Mouse (Mus musculus) limb, embryonic 14.5 days (tissue): ENCODE measurements at regions not wholly inside any gene's neighbourhood (a gene's known extent, or its start where the extent isn't known, plus 50 kb on each side); places are given as distances from the start of the nearest gene placed in this dataset.
"Not testable (repeated sequence)": the region's sequence is repeated elsewhere in the genome, so short reads cannot be mapped to it uniquely, and the experiment has no call there.

Source experiments
- ATAC-seq: fragments of 200-750 bp; cut with Nextera tagmentation; 2 replicates; pipeline ENCODE4 v1.8.0; 2017; ENCODE audit warnings: low read depth, moderate number of reproducible peaks, moderate TSS enrichment; ENCODE audit not compliant: low FRiP score
- DNase-seq: peaks from one replicate; pipeline ENCODE4 v3.0.0-alpha.2; 2015; ENCODE audit warnings: low spot score
- H3K27ac ChIP-seq: fragments of 300-500 bp; sonication (generic); replicated peaks from 2 replicates; pipeline ENCODE4 v1.5.1; 2014; ENCODE audit warnings: low read depth, mild to moderate bottlenecking, low read length, moderate library complexity, mixed read lengths
- H3K27me3 ChIP-seq: fragments of 300-500 bp; sonication (generic); 2 replicates; pipeline ENCODE4 v1.6.1; 2014; ENCODE audit warnings: low read length, mixed read lengths; ENCODE audit not compliant: control insufficient read depth, insufficient read depth
- H3K36me3 ChIP-seq: fragments of 300-500 bp; sonication (generic); 2 replicates; pipeline ENCODE4 v1.6.1; 2014; ENCODE audit warnings: mild to moderate bottlenecking, low read length, moderate library complexity, mixed read lengths; ENCODE audit not compliant: control insufficient read depth, insufficient read depth
- H3K4me1 ChIP-seq: fragments of 300-500 bp; sonication (generic); 2 replicates; pipeline ENCODE4 v1.6.1; 2014; ENCODE audit warnings: antibody characterized with exemption, low read length, mixed read lengths; ENCODE audit not compliant: control insufficient read depth, insufficient read depth
- H3K4me2 ChIP-seq: fragments of 300-500 bp; sonication (generic); replicated peaks from 2 replicates; pipeline ENCODE4 v1.6.1; 2014; ENCODE audit warnings: low read depth, mild to moderate bottlenecking, low read length, moderate library complexity; ENCODE audit not compliant: severe bottlenecking
- H3K4me3 ChIP-seq: fragments of 300-500 bp; sonication (generic); replicated peaks from 2 replicates; pipeline ENCODE4 v1.5.1; 2014; ENCODE audit warnings: low read length
- H3K9ac ChIP-seq: fragments of 300-500 bp; sonication (generic); 2 replicates; pipeline ENCODE4 v1.6.1; 2014; ENCODE audit warnings: mild to moderate bottlenecking, low read depth, low read length, moderate library complexity; ENCODE audit not compliant: severe bottlenecking
- H3K9me3 ChIP-seq: fragments of 300-500 bp; sonication (generic); 2 replicates; pipeline ENCODE4 v1.6.1; 2016; ENCODE audit warnings: low read length; ENCODE audit not compliant: control insufficient read depth
- WGBS: fragments of 180-500 bp; shearing (Covaris S2); extraction: QIAGEN DNeasy Blood & Tissue Kit; methylation state at CpG from one replicate; pipeline ENCODE4 v1.1.7; 2014; 5-methylcytosine and 5-hydroxymethylcytosine counted together

GRCm38 (mm10) chr12:20614766-20615165 lies 375.5 kb upstream of the Asap2 start:
- peak overlapping the region; percentile 35 for H3K4me3 ChIP-seq

More at GRCm38 (mm10) chr12:20614766-20615165, 375.5 kb upstream of the Asap2 start:
- DNase-seq: peak; percentile 80
- 0 out of 2 replicates have a peak overlapping the region, but pooled peaks have one; percentile 40 for H3K9ac ChIP-seq
- WGBS: 2% methylated on average over 10 of the region's 39 CpGs
- not testable (repeated sequence) for H3K27me3 ChIP-seq, H3K36me3 ChIP-seq, H3K9me3 ChIP-seq, ATAC-seq, H3K4me1 ChIP-seq, H3K27ac ChIP-seq, H3K4me2 ChIP-seq
